Mouse (Mus musculus) heart, postnatal 0 days (tissue): ENCODE results near the gene Ikbke.
A peak's percentile ranks its signal among the peaks of the same experiment; 100 is the strongest.

Source experiments
- CTCF ChIP-seq: IDR thresholded peaks from 2 replicates; pipeline ENCODE4 v1.5.1; 2016; ENCODE audit warnings: antibody characterized with exemption, control low read depth, low read depth
- EP300 ChIP-seq: IDR thresholded peaks from 2 replicates; pipeline ENCODE4 v1.6.1; 2016; ENCODE audit warnings: antibody characterized with exemption, low read depth

GRCm38 (mm10) chr1:131319598-131320330 lies 40.4 kb upstream of the Ikbke start:
- TF ChIP-seq CTCF (peak; percentile 33), EP300 (no peak)
